Mouse (Mus musculus) stomach, embryonic 16.5 days (tissue): ENCODE measurements around the gene Sar1b. TPM values are rescaled to one million over a fixed set of nuclear protein-coding genes. Genes with fewer than 3 reads are reported as not detected.
A peak's percentile ranks its signal among the peaks of the same experiment; 100 is the strongest.
"Not testable (repeated sequence)": the region's sequence is repeated elsewhere in the genome, so short reads cannot be mapped to it uniquely, and the experiment has no call there.

Source experiments
- ATAC-seq: fragments of 200-750 bp; cut with Nextera tagmentation; 2 replicates; pipeline ENCODE4 v1.8.0; 2017; ENCODE audit warnings: moderate number of reproducible peaks, moderate TSS enrichment; ENCODE audit not compliant: insufficient read depth, low FRiP score
- H3K27ac ChIP-seq: fragments of 300-500 bp; sonication (generic); 2 replicates; pipeline ENCODE4 v1.5.1; 2014; ENCODE audit warnings: low read length
- H3K27me3 ChIP-seq: fragments of 300-500 bp; sonication (generic); 2 replicates; pipeline ENCODE4 v1.6.1; 2014; ENCODE audit warnings: low read length, control low read depth, mixed read lengths; ENCODE audit not compliant: control insufficient read depth, insufficient read depth
- H3K36me3 ChIP-seq: fragments of 300-500 bp; sonication (generic); 2 replicates; pipeline ENCODE4 v1.6.1; 2014; ENCODE audit warnings: low read length; ENCODE audit not compliant: control insufficient read depth, insufficient read depth
- H3K4me1 ChIP-seq: fragments of 300-500 bp; sonication (generic); 2 replicates; pipeline ENCODE4 v1.6.1; 2014; ENCODE audit warnings: low read length, control low read depth, mixed read lengths; ENCODE audit not compliant: control insufficient read depth, insufficient read depth
- H3K4me2 ChIP-seq: fragments of 300-500 bp; sonication (generic); 2 replicates; pipeline ENCODE4 v1.6.1; 2014; ENCODE audit warnings: low read depth, low read length, mixed read lengths
- H3K4me3 ChIP-seq: fragments of 300-500 bp; sonication (generic); replicated peaks from 2 replicates; pipeline ENCODE4 v1.5.1; 2014; ENCODE audit warnings: mild to moderate bottlenecking, low read length
- H3K9ac ChIP-seq: fragments of 300-500 bp; sonication (generic); 2 replicates; pipeline ENCODE4 v1.6.1; 2014; ENCODE audit warnings: low read length
- H3K9me3 ChIP-seq: fragments of 300-500 bp; sonication (generic); replicated peaks from 2 replicates; pipeline ENCODE4 v1.6.1; 2016; ENCODE audit warnings: low read length, control low read depth; ENCODE audit not compliant: control insufficient read depth
- WGBS: fragments of 180-500 bp; shearing (Covaris S2); extraction: QIAGEN DNeasy Blood & Tissue Kit; methylation state at CpG from one replicate; pipeline ENCODE4 v1.1.7; 2014; 5-methylcytosine and 5-hydroxymethylcytosine counted together
- polyA plus RNA-seq: library from polyadenylated mRNA; unstranded; fragments of >200 nt; fragmentation: Nextera tagmentation; extraction: Ambion mirVana; gene quantifications from 2 replicates; pipeline ENCODE4 v1.2.1, GENCODE M21; 2015

Gene Sar1b
- polyA plus RNA-seq, 1 experiment from 2014 or later = 125 TPM

GRCm38 (mm10) chr11:51764816-51765215 lies 1.3 kb downstream of the Sar1b start:
- Histone ChIP-seq H3K27ac (no peak overlapping the region), H3K4me1 (peaks cover 14% of the 10 kb centered on the region), H3K9ac (no peak overlapping the region), H3K4me3 (peak overlapping the region; percentile 100), H3K4me2 (peak overlapping the region; percentile 82), H3K9me3 (no peaks in the 10 kb centered on the region), H3K36me3 (no peaks in the 10 kb centered on the region), H3K27me3 (no peaks in the 10 kb centered on the region)
- no peak for ATAC-seq
- WGBS = 75% methylated on average over 4 of the region's 4 CpGs

DNA sequence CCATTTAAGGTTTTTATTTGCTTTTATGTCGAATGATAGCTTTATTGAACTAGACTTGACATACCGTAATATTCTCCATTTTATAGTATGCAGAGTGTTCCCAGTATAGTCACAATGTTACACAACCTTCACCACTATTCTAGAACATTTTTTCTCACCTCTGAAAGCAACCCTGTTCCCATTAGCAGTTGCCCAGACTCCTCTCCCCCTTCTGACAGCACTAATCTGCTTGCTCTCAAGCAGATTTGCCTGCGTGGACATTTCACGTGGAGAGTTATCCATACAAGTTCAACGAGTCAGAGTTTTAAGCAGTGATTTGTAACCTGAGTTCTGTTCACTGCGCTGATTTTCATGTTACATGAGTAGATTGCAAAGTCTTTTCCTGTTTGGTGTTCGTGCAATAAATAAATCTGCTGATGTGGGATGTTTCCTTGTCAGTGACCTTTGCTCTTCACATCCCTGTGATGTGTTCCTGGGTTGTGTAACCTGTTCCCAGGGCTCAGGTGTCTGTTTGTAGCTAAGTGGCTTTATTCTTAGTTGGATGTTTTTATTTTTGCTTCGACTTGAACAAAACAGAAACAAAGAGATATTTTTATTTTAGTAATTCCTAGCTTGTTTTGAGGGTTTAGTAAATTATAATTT lies 4.2 kb downstream of the Sar1b start:
- no peak for ATAC-seq
- Histone ChIP-seq H3K4me3 (no peak overlapping the region), H3K4me1 (peaks cover 14% of the 10 kb centered on the region), H3K9me3 (no peaks in the 10 kb centered on the region), H3K36me3 (no peaks in the 10 kb centered on the region), H3K4me2 (no peak overlapping the region), H3K27ac (no peak overlapping the region), H3K9ac (peak overlapping the region; percentile 11; the same call in 1 of the 2 replicates), H3K27me3 (no peaks in the 10 kb centered on the region)
- 62% methylated on average over 8 of the region's 8 CpGs for WGBS

DNA sequence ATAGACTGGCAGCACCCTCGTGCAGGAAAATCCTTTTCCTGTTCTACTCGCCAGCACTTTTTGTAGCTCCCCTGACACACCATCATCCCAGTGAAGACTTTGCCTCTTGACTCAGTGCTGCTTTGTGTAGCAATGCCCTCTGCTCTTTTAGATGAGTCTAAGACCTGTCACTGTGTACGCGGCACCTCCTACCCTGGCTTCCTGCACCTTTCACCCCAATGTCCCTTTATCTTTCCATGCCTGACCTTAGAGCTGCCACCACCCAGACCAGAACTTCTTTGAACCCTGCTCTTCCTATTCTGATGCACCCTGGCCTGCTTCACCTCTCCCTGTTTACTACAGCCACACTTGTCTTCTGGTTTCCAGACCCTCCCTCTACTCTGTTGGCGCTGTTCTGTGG lies 4.8 kb downstream of the Sar1b start:
- no peaks in the 10 kb centered on the region for H3K9me3 ChIP-seq
- 0 out of 2 replicates have a peak, but pooled peaks have one; percentile 13 for ATAC-seq
- WGBS = 59% methylated on average over 5 of the region's 5 CpGs
- no peak overlapping the region for H3K4me2 ChIP-seq
- peaks cover 10% of the 10 kb centered on the region for H3K4me1 ChIP-seq
- no peaks in the 10 kb centered on the region for H3K36me3 ChIP-seq
- no peak overlapping the region for H3K4me3 ChIP-seq
- H3K27ac ChIP-seq = peak overlapping the region; percentile 34
- no peaks in the 10 kb centered on the region for H3K27me3 ChIP-seq
- H3K9ac ChIP-seq = no peak overlapping the region

GRCm38 (mm10) chr11:51775507-51775906 lies 12.0 kb downstream of the Sar1b start:
- Histone ChIP-seq H3K4me2 (no peak overlapping the region), H3K36me3 (no peaks in the 10 kb centered on the region), H3K9me3 (no peaks in the 10 kb centered on the region), H3K4me3 (no peak overlapping the region), H3K27ac (no peak overlapping the region), H3K27me3 (no peaks in the 10 kb centered on the region), H3K9ac (no peak overlapping the region), H3K4me1 (no peaks in the 10 kb centered on the region)
- ATAC-seq = no peak
- WGBS = 89% methylated on average over 3 of the region's 3 CpGs

GRCm38 (mm10) chr11:51777478-51777877 lies 14.0 kb downstream of the Sar1b start:
- Histone ChIP-seq H3K9ac (no peak overlapping the region), H3K4me2 (no peak overlapping the region), H3K4me3 (no peak overlapping the region), H3K36me3 (0 out of 2 replicates have a peak, but pooled peaks cover 2% of the 10 kb centered on the region), H3K27me3 (no peaks in the 10 kb centered on the region), H3K27ac (no peak overlapping the region), H3K4me1 (no peaks in the 10 kb centered on the region), H3K9me3 (no peaks in the 10 kb centered on the region)
- WGBS = 87% methylated on average over 5 of the region's 5 CpGs
- no peak for ATAC-seq

GRCm38 (mm10) chr11:51780773-51781267 lies 17.3 kb downstream of the Sar1b start:
- WGBS = 80% methylated on average over 9 of the region's 9 CpGs
- Histone ChIP-seq H3K27me3 (no peaks in the 10 kb centered on the region), H3K9me3 (no peaks in the 10 kb centered on the region), H3K27ac (no peak overlapping the region), H3K9ac (no peak overlapping the region), H3K4me3 (no peak overlapping the region), H3K4me1 (no peaks in the 10 kb centered on the region), H3K36me3 (peaks cover 7% of the 10 kb centered on the region; the same call in 1 of the 2 replicates), H3K4me2 (no peak overlapping the region)
- no peak for ATAC-seq

GRCm38 (mm10) chr11:51782721-51783120 lies 19.2 kb downstream of the Sar1b start:
- no peak overlapping the region for H3K4me3 ChIP-seq
- WGBS = 85% methylated on average over 6 of the region's 6 CpGs
- ATAC-seq = no peak
- no peaks in the 10 kb centered on the region for H3K9me3 ChIP-seq
- no peak overlapping the region for H3K9ac ChIP-seq
- H3K4me1 ChIP-seq = no peaks in the 10 kb centered on the region
- no peak overlapping the region for H3K4me2 ChIP-seq
- H3K36me3 ChIP-seq = peaks cover 8% of the 10 kb centered on the region; the same call in 1 of the 2 replicates
- no peak overlapping the region for H3K27ac ChIP-seq
- no peaks in the 10 kb centered on the region for H3K27me3 ChIP-seq

GRCm38 (mm10) chr11:51785926-51786325 lies 22.4 kb downstream of the Sar1b start:
- Histone ChIP-seq H3K4me1 (no peaks in the 10 kb centered on the region), H3K4me2 (no peak overlapping the region), H3K36me3 (peaks cover 16% of the 10 kb centered on the region; the same call in 1 of the 2 replicates), H3K9me3 (no peaks in the 10 kb centered on the region), H3K9ac (no peak overlapping the region), H3K27me3 (no peaks in the 10 kb centered on the region), H3K27ac (no peak overlapping the region), H3K4me3 (no peak overlapping the region)
- WGBS = 89% methylated on average over 6 of the region's 6 CpGs
- no peak for ATAC-seq

DNA sequence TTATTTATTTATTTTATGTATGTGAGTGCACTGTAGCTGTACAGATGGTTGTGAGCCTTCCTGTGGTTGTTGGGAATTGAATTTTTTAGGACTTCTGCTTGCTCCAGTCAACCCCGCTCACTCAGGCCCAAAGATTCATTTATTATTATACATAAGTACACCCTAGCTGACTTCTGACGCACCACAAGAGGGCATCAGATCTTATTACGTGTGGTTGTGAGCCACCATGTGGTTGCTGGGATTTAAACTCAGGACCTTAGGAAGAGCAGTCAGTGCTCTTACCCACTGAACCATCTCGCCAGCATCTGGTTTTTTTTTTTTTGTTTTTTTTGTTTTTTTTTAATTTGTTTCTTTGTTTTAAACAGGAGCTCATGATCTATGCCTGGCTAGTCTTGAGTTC lies 26.2 kb downstream of the Sar1b start:
- WGBS = 77% methylated on average over 4 of the region's 4 CpGs
- H3K9me3 ChIP-seq, H3K4me1 ChIP-seq, H3K27ac ChIP-seq, H3K27me3 ChIP-seq, H3K4me3 ChIP-seq, H3K9ac ChIP-seq, ATAC-seq, H3K4me2 ChIP-seq: not testable (repeated sequence)
- peaks cover 20% of the 10 kb centered on the region; the same call in 1 of the 2 replicates for H3K36me3 ChIP-seq
